Comparison of ENCODE assay signal across 8 mouse cellular contexts in the genomic region with DNA sequence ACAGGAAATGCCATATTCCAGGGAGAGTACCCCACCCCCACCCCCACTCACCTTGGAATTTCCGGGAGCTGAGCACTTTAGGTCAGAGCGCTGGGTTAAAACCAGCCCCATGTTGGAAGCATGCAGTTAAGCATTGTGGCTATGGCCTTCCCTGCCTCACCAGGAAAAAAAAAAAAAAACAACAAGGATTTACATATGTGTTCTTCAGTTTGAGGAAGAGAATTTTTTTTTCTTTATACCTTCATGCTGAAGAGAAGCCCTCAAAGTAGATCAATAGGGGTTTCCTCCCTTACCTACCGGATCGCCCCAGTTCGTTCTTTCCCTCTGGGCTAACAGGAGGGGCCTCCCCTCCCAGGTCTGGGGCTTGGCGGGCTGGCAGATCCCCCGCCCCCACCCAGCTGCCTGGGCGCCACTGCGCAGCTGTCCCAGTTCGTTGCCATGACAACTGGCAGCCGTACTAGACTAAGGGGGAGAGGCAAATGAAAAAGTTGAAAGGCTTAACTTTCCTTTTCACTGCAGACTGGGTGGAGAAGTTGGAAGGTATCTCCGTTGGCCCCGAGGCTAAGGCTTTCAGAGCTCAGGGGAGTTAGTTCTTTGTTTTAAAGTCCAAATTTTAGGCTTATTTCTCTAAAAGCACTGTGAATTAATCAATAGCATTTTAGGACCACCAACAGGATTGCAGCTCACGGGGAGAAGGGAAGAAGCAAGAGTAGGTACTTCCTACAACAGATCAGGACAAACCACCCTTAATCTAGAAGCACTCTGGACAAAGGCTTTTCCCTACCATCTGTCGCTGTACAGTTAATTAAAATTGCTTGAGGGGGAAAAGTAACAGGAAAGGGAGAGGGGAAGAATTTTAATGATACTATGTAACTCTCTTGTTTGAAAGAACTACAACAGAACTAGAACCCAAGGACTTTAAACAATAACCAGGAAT. TPM values are rescaled to one million over a fixed set of nuclear protein-coding genes. Genes with fewer than 3 reads are reported as not detected.
DNase-seq lines count a peak whose midpoint lies in the region; ATAC-seq lines count a peak whose summit lies in the region.

No protein-coding gene starts in this region.

- peak; percentile 98 for DNase-seq in ZHBTc4 (ENCODE audit: low read depth, low spot score)
- DNase-seq in gastrocnemius, adult 8-10 months (ENCODE audit: low spot score in 2 of 2), result peak; percentile 73 to 74
- peak; percentile 93 for DNase-seq in hindlimb bud, embryonic 11.5 days (ENCODE audit: extremely low spot score, low read depth, low spot score)
- peak; percentile 66 to 90 for DNase-seq in left cerebral cortex, adult 8-10 months (ENCODE audit: low spot score in 2 of 2)
- DNase-seq in right cerebral cortex, adult 18-20 months, result peak; percentile 93
- DNase-seq in urinary bladder, adult 2 months (ENCODE audit: low spot score), result peak; percentile 58

- ATAC-seq in common myeloid progenitor, adult 5-6 weeks (replicated peaks; ENCODE audit: low read depth, poor library complexity, severe bottlenecking), result peak; percentile 91
- ATAC-seq in megakaryocyte, adult 5-6 weeks (ENCODE audit: poor library complexity, severe bottlenecking), result peak; percentile 64

RNA-seq across cellular contexts. Expression of a gene that starts 24.4 kb away (rescaled TPM):
- total RNA-seq in common myeloid progenitor, adult 5-6 weeks (2017), result 248 and 261 TPM in 2 replicates
- 10 to 100 TPM; 25.0 to 34.2 (median 28.9) TPM for total RNA-seq in gastrocnemius, adult 8-10 months (2022)
- total RNA-seq in left cerebral cortex, adult 8-10 months (2022), result 100 to 1,000 TPM; 174 to 198 (median 181) TPM
- 56.0 and 60.5 TPM in 2 replicates for total RNA-seq in megakaryocyte, adult 5-6 weeks (2015)
- 113 and 133 TPM in 2 replicates for total RNA-seq in megakaryocyte, adult 5-6 weeks (2017)
- polyA plus RNA-seq in urinary bladder, adult 2 months (2012; rRNA removed), result 23.9 and 24.4 TPM in 2 replicates

RNA-seq across cellular contexts. Expression of a gene that starts 25.0 kb away (rescaled TPM):
- 1,831 and 1,833 TPM in 2 replicates for total RNA-seq in common myeloid progenitor, adult 5-6 weeks (2017)
- 100 to 1,000 TPM in 1 of 4 experiments, 10 to 100 TPM in 3; 82.7 to 111 (median 89.3) TPM for total RNA-seq in gastrocnemius, adult 8-10 months (2022)
- total RNA-seq in left cerebral cortex, adult 8-10 months (2022), result 100 to 1,000 TPM; 254 to 309 (median 279) TPM
- 320 and 365 TPM in 2 replicates for total RNA-seq in megakaryocyte, adult 5-6 weeks (2015)
- 765 and 767 TPM in 2 replicates for total RNA-seq in megakaryocyte, adult 5-6 weeks (2017)
- 323 and 341 TPM in 2 replicates for polyA plus RNA-seq in urinary bladder, adult 2 months (2012; rRNA removed)

RNA-seq across cellular contexts. Expression of a gene that starts 43.0 kb away (rescaled TPM):
- 121 and 135 TPM in 2 replicates for total RNA-seq in common myeloid progenitor, adult 5-6 weeks (2017)
- total RNA-seq in gastrocnemius, adult 8-10 months (2022), result not detected
- total RNA-seq in left cerebral cortex, adult 8-10 months (2022), result not detected
- 205 and 258 TPM in 2 replicates for total RNA-seq in megakaryocyte, adult 5-6 weeks (2015)
- 218 and 249 TPM in 2 replicates for total RNA-seq in megakaryocyte, adult 5-6 weeks (2017)
- polyA plus RNA-seq in urinary bladder, adult 2 months (2012; rRNA removed), result 0.28 and 0.34 TPM in 2 replicates

RNA-seq across cellular contexts. Expression of a gene that starts 48.3 kb away (rescaled TPM):
- 4.2 and 4.9 TPM in 2 replicates for total RNA-seq in common myeloid progenitor, adult 5-6 weeks (2017)
- 10 to 100 TPM in 3 of 4 experiments, 1 to 10 TPM in 1; 10.0 to 19.3 (median 12.3) TPM for total RNA-seq in gastrocnemius, adult 8-10 months (2022)
- 10 to 100 TPM; 18.9 to 24.5 (median 19.8) TPM for total RNA-seq in left cerebral cortex, adult 8-10 months (2022)
- 2.8 and 3.9 TPM in 2 replicates for total RNA-seq in megakaryocyte, adult 5-6 weeks (2015)
- 3.3 and 3.8 TPM in 2 replicates for total RNA-seq in megakaryocyte, adult 5-6 weeks (2017)
- polyA plus RNA-seq in urinary bladder, adult 2 months (2012; rRNA removed), result 15.1 and 18.5 TPM in 2 replicates

RNA-seq across cellular contexts. Expression of a gene that starts 57.3 kb away (rescaled TPM):
- 53.8 and 55.5 TPM in 2 replicates for total RNA-seq in common myeloid progenitor, adult 5-6 weeks (2017)
- 10 to 100 TPM; 34.7 to 39.4 (median 35.6) TPM for total RNA-seq in gastrocnemius, adult 8-10 months (2022)
- 10 to 100 TPM; 90.9 to 93.2 (median 91.9) TPM for total RNA-seq in left cerebral cortex, adult 8-10 months (2022)
- 246 and 255 TPM in 2 replicates for total RNA-seq in megakaryocyte, adult 5-6 weeks (2015)
- 87.7 and 93.9 TPM in 2 replicates for total RNA-seq in megakaryocyte, adult 5-6 weeks (2017)
- polyA plus RNA-seq in urinary bladder, adult 2 months (2012; rRNA removed), result 125 and 135 TPM in 2 replicates

Comparison
In these comparisons a context has a peak if more than half of its experiments do, and no peak if none do; other contexts are left out.
1. Peak in every context shown above with its lines: DNase-seq and ATAC-seq.
2. RNA of a gene that starts 43.0 kb away (total RNA-seq): 205 to 258 TPM in megakaryocyte, adult 5-6 weeks and 121 to 135 TPM in common myeloid progenitor, adult 5-6 weeks; not detected in left cerebral cortex, adult 8-10 months and not detected in gastrocnemius, adult 8-10 months; every median in the first group is over 100 times any median in the second.